Mouse (Mus musculus): ENCODE data around the gene Axdnd1. TPM values are rescaled to one million over a fixed set of nuclear protein-coding genes. Genes with fewer than 3 reads are reported as not detected.

Gene Axdnd1
- polyA plus RNA-seq (2015; fragmentation: Nextera tagmentation; extraction: Ambion mirVana) = 0.22 and 0.67 TPM in 2 replicates

- Histone ChIP-seq H3K4me1 (peaks cover 3% of the 10 kb centered on the region; the same call in 1 of the 2 replicates), H3K9me3 (replicated peaks) (no peaks in the 10 kb centered on the region), H3K36me3 (0 out of 2 replicates have a peak, but pooled peaks cover 4% of the 10 kb centered on the region), H3K4me2 (peak within 1 kb of the TSS; percentile 77), H3K27ac (peak within 1 kb of the TSS; percentile 76), H3K27me3 (no peaks in the 10 kb centered on the region), H3K9ac (peak within 1 kb of the TSS; percentile 49), H3K4me3 (replicated peaks) (peak within 1 kb of the TSS; percentile 69)
- peak; percentile 95 for ATAC-seq (replicated peaks; ENCODE audit: low FRiP score)
- WGBS = under 1% methylated on average over 44 of the region's 44 CpGs
Measured at GRCm38 (mm10) chr1:156420671-156421297, at the start of gene Axdnd1. TSS of gene Axdnd1 (minus strand) at chr1:156421159.

GRCm38 (mm10) chr1:156470557-156470956 lies 49.6 kb upstream of the Axdnd1 start:
- H3K27me3 ChIP-seq = no peaks in the 10 kb centered on the region
- H3K36me3 ChIP-seq = peaks cover 13% of the 10 kb centered on the region
- WGBS = 40% methylated on average over 7 of the region's 7 CpGs
- H3K4me1 ChIP-seq = peaks cover 41% of the 10 kb centered on the region
- H3K27ac ChIP-seq = 0 out of 2 replicates have a peak overlapping the region, but pooled peaks have one; percentile 28
- peaks cover 4% of the 10 kb centered on the region; the same call in 1 of the 2 replicates for H3K9me3 ChIP-seq (replicated peaks)
- no peak overlapping the region for H3K9ac ChIP-seq
- H3K4me3 ChIP-seq (replicated peaks) = no peak overlapping the region
- H3K4me2 ChIP-seq = peak overlapping the region; percentile 6; the same call in 1 of the 2 replicates
- ATAC-seq (replicated peaks; ENCODE audit: low FRiP score) = 0 out of 2 replicates have a peak, but pooled peaks have one; percentile 20

DNA sequence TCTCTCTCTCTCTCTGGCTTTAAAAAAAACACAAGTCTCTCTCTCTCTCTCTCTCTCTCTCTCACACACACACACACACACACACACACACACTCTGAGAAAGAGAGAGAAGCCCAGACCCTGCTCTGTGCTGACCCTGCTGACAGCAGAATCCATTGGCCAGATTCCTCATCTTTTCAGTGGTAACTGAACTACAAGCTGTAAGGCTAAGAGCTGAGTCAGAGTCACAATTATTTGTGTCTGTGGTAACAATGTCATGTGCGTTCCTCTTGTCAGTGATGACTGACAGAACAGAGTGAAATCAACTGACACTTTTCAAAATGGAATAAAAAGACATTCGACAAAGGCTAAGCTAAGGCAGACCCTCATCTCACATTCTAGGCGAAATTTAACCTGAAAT lies 47.6 kb upstream of the Axdnd1 start:
- Histone ChIP-seq H3K9me3 (replicated peaks) (peaks cover 4% of the 10 kb centered on the region; the same call in 1 of the 2 replicates), H3K9ac (no peak overlapping the region), H3K27ac (no peak overlapping the region), H3K4me1 (peaks cover 39% of the 10 kb centered on the region), H3K4me2 (no peak overlapping the region), H3K4me3 (replicated peaks) (no peak overlapping the region), H3K27me3 (no peaks in the 10 kb centered on the region), H3K36me3 (peaks cover 21% of the 10 kb centered on the region)
- no peak for ATAC-seq (replicated peaks; ENCODE audit: low FRiP score)
- 79% methylated on average over 3 of the region's 3 CpGs for WGBS

DNA sequence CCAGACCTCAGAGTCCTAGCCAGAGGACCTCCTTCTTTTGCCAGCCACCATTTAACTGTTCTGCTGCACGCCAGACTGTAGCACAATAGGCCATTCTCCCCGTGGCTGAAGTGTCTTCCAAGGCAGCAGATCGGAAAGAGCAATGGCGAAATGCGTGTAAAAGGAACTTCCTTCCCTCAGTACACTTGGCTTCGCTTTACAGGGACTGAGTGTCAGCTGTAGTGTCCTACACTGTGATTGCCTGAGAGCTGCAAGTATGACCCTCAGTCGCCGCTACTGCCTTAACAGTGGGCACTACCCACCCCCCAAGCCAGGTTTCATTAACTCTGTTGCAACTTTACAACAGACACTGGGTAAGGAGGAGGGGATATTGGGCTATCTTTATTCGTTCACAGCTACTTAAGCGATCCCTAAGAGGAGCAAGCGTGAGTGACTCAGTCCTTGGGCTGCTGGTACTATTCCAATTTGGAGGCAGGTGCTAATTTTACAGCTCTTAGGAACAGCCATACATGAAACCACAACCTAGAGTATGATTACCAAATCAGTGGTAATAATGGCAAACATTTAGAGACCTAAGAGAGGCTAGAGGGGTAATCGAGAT lies 46.8 kb upstream of the Axdnd1 start:
- no peak overlapping the region for H3K27ac ChIP-seq
- no peaks in the 10 kb centered on the region for H3K27me3 ChIP-seq
- peaks cover 26% of the 10 kb centered on the region for H3K36me3 ChIP-seq
- ATAC-seq (replicated peaks; ENCODE audit: low FRiP score) = no peak
- H3K4me3 ChIP-seq (replicated peaks) = no peak overlapping the region
- H3K4me2 ChIP-seq = no peak overlapping the region
- WGBS = 54% methylated on average over 12 of the region's 12 CpGs
- peaks cover 4% of the 10 kb centered on the region; the same call in 1 of the 2 replicates for H3K9me3 ChIP-seq (replicated peaks)
- no peak overlapping the region for H3K9ac ChIP-seq
- peaks cover 34% of the 10 kb centered on the region for H3K4me1 ChIP-seq

DNA sequence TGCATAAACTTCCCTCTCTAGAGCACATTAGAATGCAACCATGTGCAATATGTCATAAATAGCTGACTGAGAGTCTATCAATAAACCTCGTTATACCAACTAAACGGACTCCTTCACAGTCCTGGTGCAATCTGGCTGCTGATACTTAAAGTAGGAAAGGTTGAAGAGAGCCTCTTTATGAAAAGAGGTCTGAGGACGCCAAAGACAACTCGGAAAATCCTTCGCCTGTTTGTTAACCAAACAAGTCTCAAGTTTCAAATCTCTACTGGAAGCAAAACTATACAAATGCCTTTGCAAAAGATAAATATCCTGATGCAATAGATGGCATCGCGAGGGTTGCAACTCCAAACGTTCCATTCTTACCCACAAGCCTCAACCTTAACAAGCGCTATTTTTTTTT lies 44.0 kb upstream of the Axdnd1 start:
- no peak for ATAC-seq (replicated peaks; ENCODE audit: low FRiP score)
- Histone ChIP-seq H3K4me2 (no peak overlapping the region), H3K9ac (no peak overlapping the region), H3K36me3 (peaks cover 26% of the 10 kb centered on the region), H3K27ac (no peak overlapping the region), H3K27me3 (no peaks in the 10 kb centered on the region), H3K4me3 (replicated peaks) (no peak overlapping the region), H3K4me1 (peaks cover 19% of the 10 kb centered on the region; the same call in 1 of the 2 replicates), H3K9me3 (replicated peaks) (peaks cover 4% of the 10 kb centered on the region; the same call in 1 of the 2 replicates)
- 83% methylated on average over 9 of the region's 9 CpGs for WGBS

DNA sequence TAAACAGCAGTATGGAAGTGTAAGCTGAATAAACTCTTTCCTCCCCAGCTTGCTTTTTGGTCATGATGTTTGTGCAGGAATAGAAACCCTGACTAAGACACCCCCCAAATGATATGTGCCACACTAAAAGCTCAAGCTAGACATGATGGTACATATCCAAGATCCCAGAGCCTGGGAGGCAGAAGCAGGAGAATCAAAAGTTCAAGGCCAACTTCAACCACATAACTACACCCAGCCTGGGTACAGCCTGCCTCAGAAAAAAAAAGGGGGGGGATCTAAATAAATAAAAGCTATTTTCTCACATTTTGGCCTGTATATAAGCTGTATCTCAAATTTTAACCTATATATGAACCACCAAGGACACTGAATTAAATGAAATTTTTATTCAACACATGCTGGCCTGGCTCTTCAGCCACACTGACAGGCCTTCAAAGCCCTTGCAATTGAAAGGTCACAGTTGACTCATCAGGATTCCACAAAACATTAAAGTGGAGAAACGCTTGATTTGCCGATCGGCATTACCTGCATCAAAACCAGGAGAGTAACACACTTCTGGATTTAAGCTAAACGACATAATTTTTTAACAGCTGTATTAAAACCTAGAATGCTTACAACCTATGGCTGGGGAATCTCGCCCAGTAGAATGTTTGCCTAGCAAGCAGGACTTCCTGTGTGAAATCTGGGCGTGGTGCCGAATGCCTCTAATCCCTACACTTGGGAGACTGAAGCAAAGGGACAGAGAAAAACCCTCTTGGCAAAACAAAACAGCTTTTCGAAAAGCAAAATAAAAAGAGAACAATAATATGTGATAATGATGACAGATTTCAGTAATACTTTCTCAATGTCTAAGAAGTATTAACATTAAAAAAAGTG lies 43.3 kb upstream of the Axdnd1 start:
- 90% methylated on average over 8 of the region's 8 CpGs for WGBS
- Histone ChIP-seq H3K36me3 (peaks cover 26% of the 10 kb centered on the region), H3K9ac (no peak overlapping the region), H3K27ac (no peak overlapping the region), H3K27me3 (no peaks in the 10 kb centered on the region), H3K4me2 (no peak overlapping the region), H3K4me3 (replicated peaks) (no peak overlapping the region), H3K4me1 (peaks cover 18% of the 10 kb centered on the region; the same call in 1 of the 2 replicates), H3K9me3 (replicated peaks) (no peaks in the 10 kb centered on the region; the same call in 1 of the 2 replicates)
- ATAC-seq (replicated peaks; ENCODE audit: low FRiP score) = no peak

DNA sequence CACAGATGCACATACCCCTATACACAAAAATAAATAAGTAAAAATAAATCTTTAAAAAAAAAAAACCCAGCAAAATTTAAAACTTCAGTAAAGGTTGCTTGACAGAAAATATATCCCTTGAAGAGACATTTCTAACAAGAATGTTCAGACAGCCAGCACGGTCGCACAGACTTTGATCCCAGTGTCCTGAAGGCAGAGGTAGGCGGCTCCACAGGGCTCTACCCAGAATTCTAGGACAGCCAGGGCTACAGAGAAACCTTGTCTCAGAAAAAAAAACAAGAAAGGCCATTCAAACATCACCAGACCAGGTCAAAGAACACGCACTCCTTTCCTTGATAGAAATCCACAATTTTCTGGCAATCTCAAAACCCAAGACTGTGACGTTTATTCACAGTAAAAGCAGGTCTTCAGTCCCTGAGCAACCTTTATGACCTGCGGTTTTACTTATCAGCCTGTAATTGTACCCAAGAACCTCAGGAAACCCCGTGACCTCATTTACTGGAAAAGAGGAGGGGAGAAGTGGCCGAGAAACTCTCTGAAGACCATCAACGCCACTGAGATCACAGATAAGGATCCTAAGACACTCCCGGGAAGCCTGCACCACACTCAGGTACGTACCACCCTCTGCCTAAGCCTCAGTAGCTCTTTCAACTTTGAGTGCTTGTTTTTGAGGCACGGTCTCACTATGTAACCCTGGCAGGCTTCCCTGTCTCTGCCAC lies 41.5 kb upstream of the Axdnd1 start:
- Histone ChIP-seq H3K4me2 (no peak overlapping the region), H3K27me3 (no peaks in the 10 kb centered on the region), H3K9ac (no peak overlapping the region), H3K36me3 (peaks cover 30% of the 10 kb centered on the region), H3K4me3 (replicated peaks) (no peak overlapping the region), H3K27ac (no peak overlapping the region), H3K9me3 (replicated peaks) (no peaks in the 10 kb centered on the region; the same call in 1 of the 2 replicates), H3K4me1 (peaks cover 9% of the 10 kb centered on the region; the same call in 1 of the 2 replicates)
- no peak for ATAC-seq (replicated peaks; ENCODE audit: low FRiP score)
- 67% methylated on average over 12 of the region's 12 CpGs for WGBS

DNA sequence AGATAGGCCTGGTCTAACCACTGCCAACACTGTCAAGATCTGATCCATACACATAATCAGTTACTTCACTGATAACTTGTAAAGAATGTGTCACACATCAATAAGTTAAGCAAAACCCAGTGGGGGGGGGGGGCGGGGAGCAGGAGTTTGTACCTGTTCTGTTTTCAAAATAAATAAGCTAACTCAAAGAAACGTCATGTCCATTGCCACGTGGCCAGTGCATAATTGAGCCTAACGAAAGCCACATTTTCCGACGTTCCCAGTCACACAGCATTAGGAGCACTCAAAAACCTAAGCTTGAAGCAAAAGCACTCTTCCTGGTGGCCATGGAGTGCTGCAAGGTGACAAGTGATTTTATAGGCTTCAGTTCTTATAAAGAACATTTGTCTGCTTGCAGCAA lies 40.1 kb upstream of the Axdnd1 start:
- no peak overlapping the region for H3K4me3 ChIP-seq (replicated peaks)
- H3K4me1 ChIP-seq = peaks cover 9% of the 10 kb centered on the region; the same call in 1 of the 2 replicates
- H3K9me3 ChIP-seq (replicated peaks) = no peaks in the 10 kb centered on the region
- no peak for ATAC-seq (replicated peaks; ENCODE audit: low FRiP score)
- H3K4me2 ChIP-seq = no peak overlapping the region
- peaks cover 32% of the 10 kb centered on the region for H3K36me3 ChIP-seq
- 77% methylated on average over 6 of the region's 6 CpGs for WGBS
- no peaks in the 10 kb centered on the region for H3K27me3 ChIP-seq
- no peak overlapping the region for H3K27ac ChIP-seq
- no peak overlapping the region for H3K9ac ChIP-seq

DNA sequence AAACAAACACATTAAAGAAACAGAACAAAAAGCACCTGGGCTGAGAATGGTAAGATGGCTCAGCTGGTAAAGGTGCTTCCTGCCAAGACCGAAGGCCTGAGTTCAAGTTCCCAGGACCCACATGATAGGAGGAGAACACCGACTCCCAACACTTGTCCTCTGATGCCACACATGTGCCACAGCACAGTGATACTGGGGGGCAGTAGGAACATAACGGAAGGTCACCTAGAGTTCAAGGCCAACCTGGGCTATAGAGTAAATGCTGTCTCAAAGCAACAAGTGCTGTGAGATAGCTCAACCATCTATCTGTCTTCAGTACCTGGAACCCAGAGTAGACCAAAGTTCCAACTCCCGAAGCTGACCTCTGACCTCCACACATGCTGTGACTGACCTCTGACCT lies 39.3 kb upstream of the Axdnd1 start:
- Histone ChIP-seq H3K9ac (no peak overlapping the region), H3K4me3 (replicated peaks) (no peak overlapping the region), H3K27me3 (no peaks in the 10 kb centered on the region), H3K4me1 (peaks cover 9% of the 10 kb centered on the region; the same call in 1 of the 2 replicates), H3K9me3 (replicated peaks) (no peaks in the 10 kb centered on the region), H3K27ac (no peak overlapping the region), H3K4me2 (no peak overlapping the region), H3K36me3 (peaks cover 32% of the 10 kb centered on the region)
- no peak for ATAC-seq (replicated peaks; ENCODE audit: low FRiP score)
- WGBS = 94% methylated on average over 4 of the region's 4 CpGs

- WGBS = 69% methylated on average over 3 of the region's 3 CpGs
- no peak overlapping the region for H3K4me3 ChIP-seq (replicated peaks)
- no peak for ATAC-seq (replicated peaks; ENCODE audit: low FRiP score)
- peaks cover 31% of the 10 kb centered on the region for H3K36me3 ChIP-seq
- no peaks in the 10 kb centered on the region for H3K9me3 ChIP-seq (replicated peaks)
- peaks cover 9% of the 10 kb centered on the region; the same call in 1 of the 2 replicates for H3K4me1 ChIP-seq
- no peaks in the 10 kb centered on the region for H3K27me3 ChIP-seq
- no peak overlapping the region for H3K9ac ChIP-seq
- no peak overlapping the region for H3K4me2 ChIP-seq
- no peak overlapping the region for H3K27ac ChIP-seq
Measured at GRCm38 (mm10) chr1:156459690-156460089, 38.7 kb upstream of the Axdnd1 start.

DNA sequence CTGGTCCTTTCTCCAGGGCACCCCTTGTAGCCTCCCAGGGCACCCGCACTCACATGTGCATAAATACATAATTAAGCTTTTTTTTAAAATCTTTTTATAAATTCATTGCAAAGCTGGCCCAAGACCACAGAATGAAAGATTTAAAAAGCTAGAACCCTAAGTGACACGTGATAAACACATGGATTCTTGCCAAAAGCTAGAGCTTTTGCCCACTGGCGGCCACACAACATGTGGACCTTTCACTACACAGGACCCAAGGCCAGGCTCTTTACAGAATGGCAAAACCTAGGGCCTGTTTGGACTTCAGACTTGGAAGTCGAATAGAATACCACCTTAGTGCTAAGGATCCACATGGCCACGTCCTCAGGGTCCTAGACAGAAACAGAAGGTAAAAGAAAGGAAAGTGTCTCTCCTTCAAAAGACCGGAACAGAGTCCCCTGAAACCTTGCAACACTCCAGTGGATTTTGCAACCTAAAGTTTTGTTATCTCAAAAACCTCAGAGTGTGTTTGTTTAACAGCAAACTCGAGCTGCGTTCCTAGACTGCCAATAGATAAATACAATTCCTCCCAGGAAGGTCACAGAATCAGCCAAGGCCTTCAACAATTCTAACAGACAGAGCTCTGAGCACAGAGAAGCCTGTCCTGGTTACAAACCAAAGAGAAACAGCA lies 37.6 kb upstream of the Axdnd1 start:
- Histone ChIP-seq H3K4me1 (peaks cover 16% of the 10 kb centered on the region), H3K4me3 (replicated peaks) (no peak overlapping the region)
- ATAC-seq (replicated peaks; ENCODE audit: low FRiP score) = no peak

More for the DNA sequence above, 37.6 kb upstream of the Axdnd1 start:
- H3K9ac ChIP-seq = no peak overlapping the region
- WGBS = 65% methylated on average over 8 of the region's 8 CpGs
- peaks cover 31% of the 10 kb centered on the region for H3K36me3 ChIP-seq
- no peak overlapping the region for H3K4me2 ChIP-seq
- H3K27me3 ChIP-seq = no peaks in the 10 kb centered on the region
- no peaks in the 10 kb centered on the region for H3K9me3 ChIP-seq (replicated peaks)
- H3K27ac ChIP-seq = 0 out of 2 replicates have a peak overlapping the region, but pooled peaks have one; percentile 7
